Mouse (Mus musculus): ENCODE measurements at regions not wholly inside any gene's neighbourhood (a gene's known extent, or its start where the extent isn't known, plus 50 kb on each side); places are given as distances from the start of the nearest gene placed in this dataset.

GRCm38 (mm10) chr17:29433370-29433769, 57.2 kb upstream of the Pim1 start:
- TF ChIP-seq FLI1 (IDR thresholded peaks at IDR 0.05; ENCODE audit: low read length): no peak
- TF ChIP-seq GATA1 (IDR thresholded peaks at IDR 0.05; ENCODE audit: borderline replicate concordance, low read length): no peak

Measured in megakaryocyte, embryonic 14.5 days (primary cell).